Mouse (Mus musculus) spleen, adult 2 months (tissue): ENCODE results near the gene Rapgef5.

ENCODE experiments used
- CTCF ChIP-seq: fragments of 200-500 bp; IDR thresholded peaks from 2 replicates; pipeline ENCODE4 v1.5.1; 2011; ENCODE audit warnings: mild to moderate bottlenecking, inconsistent platforms; ENCODE audit not compliant: insufficient read depth, insufficient read length, insufficient replicate concordance; ENCODE audit errors: extremely low read depth
- POLR2A ChIP-seq: fragments of 200-500 bp; IDR thresholded peaks from 2 replicates; pipeline ENCODE4 v1.6.1; 2011; ENCODE audit warnings: low read depth, low read length, inconsistent platforms

- TF ChIP-seq POLR2A = no peak
- no peak for TF ChIP-seq CTCF
These were observed 167.1 kb downstream of the Rapgef5 start for GRCm38 (mm10) chr12:117683377-117683776.
